Mouse (Mus musculus) ES-Bruce4 (cell line): ENCODE data around the gene Fryl. TPM values are rescaled to one million over a fixed set of nuclear protein-coding genes. Genes with fewer than 3 reads are reported as not detected.

Experiments
- H3K27ac ChIP-seq: 2 replicates; pipeline ENCODE4 v1.5.1; 2012; ENCODE audit warnings: low read length, inconsistent platforms; ENCODE audit not compliant: insufficient read depth
- H3K27me3 ChIP-seq: 2 replicates; pipeline ENCODE4 v1.6.1; 2012; ENCODE audit warnings: mild to moderate bottlenecking, low read length, inconsistent platforms; ENCODE audit not compliant: control insufficient read depth, poor library complexity, insufficient read depth, severe bottlenecking
- H3K36me3 ChIP-seq: 2 replicates; pipeline ENCODE4 v1.6.1; 2012; ENCODE audit warnings: inconsistent platforms, mild to moderate bottlenecking, low read length, moderate library complexity; ENCODE audit not compliant: control insufficient read depth, poor library complexity, insufficient read depth, severe bottlenecking
- H3K4me1 ChIP-seq: one replicate; pipeline ENCODE4 v1.8.1; 2011; ENCODE audit warnings: low read length; ENCODE audit not compliant: control insufficient read depth, insufficient read depth
- H3K4me3 ChIP-seq: 2 replicates; pipeline ENCODE4 v1.5.1; 2011; ENCODE audit warnings: low read depth, mild to moderate bottlenecking, low read length
- H3K9ac ChIP-seq: 2 replicates; pipeline ENCODE4 v1.6.1; 2012; ENCODE audit warnings: low read depth, mild to moderate bottlenecking, inconsistent platforms; ENCODE audit not compliant: poor library complexity, severe bottlenecking
- H3K9me3 ChIP-seq: replicated peaks from 2 replicates; pipeline ENCODE4 v1.6.1; 2012; ENCODE audit warnings: mild to moderate bottlenecking, low read length, inconsistent platforms; ENCODE audit not compliant: control insufficient read depth, poor library complexity, insufficient read depth, severe bottlenecking
- CTCF ChIP-seq: IDR thresholded peaks from one replicate; pipeline ENCODE4 v1.8.1; 2011; ENCODE audit warnings: low read depth, low read length
- EP300 ChIP-seq: IDR thresholded peaks from 2 replicates; pipeline ENCODE4 v1.6.1; 2011; ENCODE audit warnings: low read depth, low read length; ENCODE audit not compliant: insufficient read depth
- POLR2A ChIP-seq: IDR thresholded peaks from one replicate; pipeline ENCODE4 v1.8.1; 2011; ENCODE audit warnings: low read length; ENCODE audit not compliant: insufficient read depth
- polyA plus RNA-seq: library from polyadenylated mRNA; stranded (reverse); fragments of >200 nt; gene quantifications from 2 replicates; pipeline ENCODE4 v1.2.4, GENCODE M21; 2011; ENCODE audit warnings: low read depth; ENCODE audit not compliant: missing spikeins, insufficient read depth, insufficient read length

Fryl gene
- polyA plus RNA-seq, 1 experiment = 94.8 TPM

DNA sequence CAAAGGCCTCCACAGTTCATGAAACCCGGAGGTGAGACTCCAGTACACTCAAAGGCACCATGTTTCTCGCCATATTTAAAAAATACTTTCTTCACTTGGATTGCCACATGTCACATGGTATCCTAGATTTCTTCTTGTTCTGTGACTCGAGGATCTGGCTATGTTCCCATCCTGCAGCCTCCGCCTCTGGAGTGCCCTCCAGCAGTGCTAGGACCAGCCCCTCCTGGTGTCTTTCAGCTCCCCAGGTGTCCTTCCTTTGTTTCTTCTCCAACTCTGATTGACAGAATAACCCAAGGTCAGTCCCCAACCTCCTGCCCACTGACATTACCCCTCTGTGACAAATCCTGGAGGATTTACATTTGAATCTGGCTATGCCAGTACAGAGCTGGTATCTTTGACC is 26.2 kb downstream of the Fryl start:
- peaks cover 11% of the 10 kb centered on the region for H3K4me1 ChIP-seq
- H3K9ac ChIP-seq = no peak overlapping the region
- no peak for TF ChIP-seq CTCF
- TF ChIP-seq POLR2A = no peak
- peak; percentile 56; the same call in 1 of the 2 replicates for TF ChIP-seq EP300
- H3K9me3 ChIP-seq = no peaks in the 10 kb centered on the region
- no peaks in the 10 kb centered on the region for H3K27me3 ChIP-seq
- H3K4me3 ChIP-seq = no peak overlapping the region
- H3K27ac ChIP-seq = no peak overlapping the region
- H3K36me3 ChIP-seq = no peaks in the 10 kb centered on the region

DNA sequence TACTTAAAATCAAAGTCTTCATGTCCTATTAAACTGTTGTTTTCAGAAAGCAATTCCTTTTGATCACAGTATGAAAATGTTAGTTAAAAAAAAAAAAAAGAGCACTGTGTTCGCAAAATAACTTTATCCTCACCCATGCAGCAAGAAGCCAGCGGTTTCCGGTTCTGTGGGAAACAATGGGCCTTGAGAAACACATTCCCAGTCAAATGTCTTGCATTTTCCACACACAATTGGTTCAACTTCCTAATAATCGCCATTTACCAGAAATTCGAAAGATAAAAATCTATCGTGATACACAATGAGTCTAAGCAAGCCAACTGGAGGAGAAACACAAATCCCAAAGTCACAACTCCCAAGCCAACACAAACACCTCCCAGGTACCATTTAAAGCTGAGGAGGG is 27.0 kb downstream of the Fryl start:
- Histone ChIP-seq H3K36me3 (no peaks in the 10 kb centered on the region), H3K4me3 (no peak overlapping the region), H3K27ac (no peak overlapping the region), H3K9me3 (no peaks in the 10 kb centered on the region), H3K9ac (no peak overlapping the region), H3K27me3 (no peaks in the 10 kb centered on the region), H3K4me1 (peaks cover 11% of the 10 kb centered on the region)
- TF ChIP-seq POLR2A = no peak
- no peak for TF ChIP-seq CTCF
- no peak for TF ChIP-seq EP300

DNA sequence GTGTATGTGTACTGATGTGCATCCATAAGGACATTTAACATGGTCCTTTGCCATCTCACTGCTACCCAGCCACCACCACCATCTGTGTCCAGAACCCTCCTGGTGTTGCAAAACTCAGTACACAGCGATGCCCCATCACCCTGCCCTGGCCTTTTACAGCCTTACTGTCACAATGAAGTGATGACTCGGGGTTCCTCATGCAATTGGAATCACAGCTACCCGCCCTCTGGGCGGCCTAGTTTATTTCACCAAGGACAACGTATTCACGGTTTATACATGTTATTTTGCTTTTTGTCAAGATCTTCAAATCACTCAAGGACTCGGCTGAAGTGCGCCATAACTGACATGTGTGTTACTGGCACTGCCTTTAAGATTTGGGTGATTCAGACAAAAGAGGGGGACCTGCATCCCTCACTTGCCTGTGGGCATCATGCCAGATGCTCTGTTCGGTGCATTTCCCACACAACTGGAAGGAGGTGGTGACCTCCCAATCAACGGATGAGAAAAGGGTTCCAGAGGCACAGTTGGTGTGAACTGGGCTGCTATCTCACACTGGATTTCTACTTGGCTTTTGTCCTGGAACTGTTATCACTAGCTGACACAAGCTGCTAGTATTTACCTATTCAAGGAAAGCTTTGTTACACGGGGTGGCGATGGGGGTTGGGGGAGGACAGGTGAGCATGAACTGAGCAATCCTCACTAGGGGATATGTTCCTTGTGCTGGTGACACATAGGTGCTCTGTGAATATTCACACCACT is 27.9 kb downstream of the Fryl start:
- H3K9me3 ChIP-seq = no peaks in the 10 kb centered on the region
- H3K27ac ChIP-seq = no peak overlapping the region
- H3K4me1 ChIP-seq = peaks cover 11% of the 10 kb centered on the region
- H3K4me3 ChIP-seq = no peak overlapping the region
- no peak for TF ChIP-seq CTCF
- TF ChIP-seq POLR2A = no peak
- TF ChIP-seq EP300 = no peak
- H3K27me3 ChIP-seq = no peaks in the 10 kb centered on the region
- no peak overlapping the region for H3K9ac ChIP-seq
- H3K36me3 ChIP-seq = no peaks in the 10 kb centered on the region

DNA sequence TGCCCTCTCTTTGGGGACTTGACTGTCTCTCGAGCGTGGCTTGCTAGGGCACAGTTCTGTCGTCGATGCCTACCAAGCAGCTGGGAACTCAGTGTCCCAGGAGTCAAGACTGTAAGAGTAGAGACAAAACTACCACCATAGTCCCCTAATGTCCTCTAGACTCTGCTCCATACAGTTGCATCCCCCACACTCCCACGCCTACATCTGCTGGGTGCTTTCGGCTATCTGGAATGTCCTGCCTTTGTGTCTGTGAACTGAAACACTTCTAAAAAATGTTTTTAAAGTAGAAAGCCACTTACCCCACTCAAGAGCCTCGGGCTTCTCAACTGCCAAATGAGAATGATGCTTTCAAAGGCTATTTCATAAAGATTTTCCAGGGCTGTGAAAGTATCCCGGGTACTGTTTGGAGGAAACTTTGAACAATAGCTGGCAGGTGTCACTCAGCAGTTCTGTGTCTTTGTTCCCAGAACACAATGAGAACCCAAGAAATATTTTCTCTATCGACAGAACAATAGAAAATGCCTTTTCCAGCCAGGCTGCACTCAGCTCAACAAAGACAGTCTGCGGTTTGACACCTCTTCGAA is 28.8 kb downstream of the Fryl start:
- TF ChIP-seq CTCF = no peak
- TF ChIP-seq EP300 = no peak
- TF ChIP-seq POLR2A = no peak
- H3K36me3 ChIP-seq = no peaks in the 10 kb centered on the region

DNA sequence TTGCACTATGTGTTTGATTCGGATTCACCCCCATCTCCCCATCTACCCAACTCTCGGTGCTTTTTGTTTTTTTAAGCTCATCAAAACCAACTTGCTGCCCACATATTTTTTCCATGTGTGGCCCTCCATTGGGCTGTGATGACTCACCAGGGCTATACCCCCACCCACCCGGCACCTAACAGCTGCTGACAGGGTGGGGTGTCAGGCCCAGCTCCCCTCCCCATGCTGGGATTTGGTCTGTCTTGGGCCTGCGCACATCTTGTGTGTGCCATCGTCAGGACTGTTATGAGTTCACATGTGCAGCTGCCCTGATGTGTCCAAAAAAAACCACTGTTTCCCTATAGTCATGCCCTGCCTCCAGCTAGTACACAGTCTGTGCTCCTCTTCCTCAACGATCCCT is 33.4 kb downstream of the Fryl start:
- H3K27me3 ChIP-seq = no peaks in the 10 kb centered on the region
- no peak overlapping the region for H3K27ac ChIP-seq
- H3K4me1 ChIP-seq = no peaks in the 10 kb centered on the region
- H3K36me3 ChIP-seq = no peaks in the 10 kb centered on the region
- no peaks in the 10 kb centered on the region for H3K9me3 ChIP-seq
- H3K9ac ChIP-seq = no peak overlapping the region
- H3K4me3 ChIP-seq = no peak overlapping the region
- TF ChIP-seq CTCF (no peak), EP300 (no peak), POLR2A (no peak)

More for the DNA sequence above, 28.8 kb downstream of the Fryl start:
- H3K9ac ChIP-seq = no peak overlapping the region
- no peaks in the 10 kb centered on the region for H3K27me3 ChIP-seq
- H3K27ac ChIP-seq = no peak overlapping the region
- no peaks in the 10 kb centered on the region for H3K9me3 ChIP-seq
- H3K4me1 ChIP-seq = peaks cover 9% of the 10 kb centered on the region
- no peak overlapping the region for H3K4me3 ChIP-seq

DNA sequence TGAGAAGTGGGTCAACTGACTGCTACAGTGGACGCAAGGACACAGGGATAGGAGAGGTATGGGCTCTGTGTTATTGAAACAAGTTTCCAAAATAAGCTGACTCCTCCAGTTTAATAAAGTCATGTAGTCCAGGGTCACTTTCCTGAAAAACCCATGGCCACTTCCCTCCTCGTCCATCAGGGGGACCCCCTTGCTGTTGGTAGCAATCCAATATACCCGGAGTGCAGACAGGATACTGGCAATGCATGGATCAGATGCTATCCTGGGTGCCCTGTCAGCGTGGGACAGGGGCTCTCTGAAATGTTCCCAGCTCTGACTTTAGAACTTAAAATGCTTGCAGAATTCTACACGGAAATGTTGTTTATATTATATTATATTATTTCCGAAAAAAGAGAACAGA is 34.0 kb downstream of the Fryl start:
- no peaks in the 10 kb centered on the region for H3K4me1 ChIP-seq
- H3K4me3 ChIP-seq = no peak overlapping the region
- no peaks in the 10 kb centered on the region for H3K27me3 ChIP-seq
- H3K36me3 ChIP-seq = no peaks in the 10 kb centered on the region
- H3K9me3 ChIP-seq = no peaks in the 10 kb centered on the region
- H3K9ac ChIP-seq = no peak overlapping the region
- no peak for TF ChIP-seq EP300
- TF ChIP-seq POLR2A = no peak
- TF ChIP-seq CTCF = peak; percentile 43
- no peak overlapping the region for H3K27ac ChIP-seq
